Mouse (Mus musculus) adrenal gland (tissue): ENCODE measurements around the gene Rufy4.

Experiments used
- intact Hi-C: fragments of 180-260 bp; cut with DNase I; formaldehyde crosslinking; loops from one replicate; pipeline ENCODE4 v1.15.1; 2025

Gene Rufy4

GRCm38 (mm10) chr1:74196621-74197419, 71.5 kb downstream of the Rufy4 start:
- intact Hi-C loops = loop anchor here (5.0 kb wide), 1 partner anchor 295 kb away; no protein-coding TSS in a partner anchor
